Mouse (Mus musculus): ENCODE results near the gene Nfat5. TPM values are rescaled to one million over a fixed set of nuclear protein-coding genes. Genes with fewer than 3 reads are reported as not detected.
A peak's percentile ranks its signal among the peaks of the same experiment; 100 is the strongest.

Nfat5 gene
- polyA plus RNA-seq, 1 experiment from 2014 or later: 9.6 TPM

DNA sequence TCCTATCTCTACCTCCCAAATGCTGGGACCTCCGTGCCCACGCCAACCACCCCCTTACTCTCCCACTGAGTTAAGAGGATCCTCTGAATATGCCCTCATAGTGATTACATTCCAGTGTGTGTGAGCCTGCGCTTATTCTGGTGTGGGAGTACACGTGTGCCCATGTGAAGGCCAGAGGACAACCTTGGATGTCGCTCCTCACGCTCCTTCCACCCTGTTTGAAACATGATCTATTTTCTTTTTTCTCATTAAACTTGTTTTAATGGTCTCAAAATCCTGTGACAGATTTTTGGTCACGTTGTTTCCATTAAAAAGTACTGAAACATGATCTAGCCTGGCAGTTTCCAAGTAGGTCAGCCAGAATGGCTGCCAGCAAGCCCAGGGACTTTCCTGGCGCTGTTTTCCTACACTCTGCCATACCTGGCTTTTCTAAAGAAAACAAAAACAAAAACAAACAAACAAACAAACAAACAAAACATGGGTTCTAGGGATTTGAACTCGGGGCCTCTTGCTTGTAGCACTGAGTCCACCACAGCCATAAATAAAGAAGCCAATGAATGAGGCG is 102.9 kb downstream of the Nfat5 start:
- Histone ChIP-seq H3K4me3 (ENCODE audit: inconsistent target) (no peak overlapping the region), H3K27ac (no peak overlapping the region), H3K36me3 (ENCODE audit: inconsistent target) (no peaks in the 10 kb centered on the region), H3K79me2 (ENCODE audit: inconsistent target) (no peaks in the 10 kb centered on the region)
- WGBS (ENCODE audit: missing documents): 94% methylated on average over 10 of the region's 10 CpGs

- Histone ChIP-seq H3K27ac (no peak overlapping the region), H3K79me2 (ENCODE audit: inconsistent target) (no peaks in the 10 kb centered on the region), H3K4me3 (ENCODE audit: inconsistent target) (no peak overlapping the region), H3K36me3 (ENCODE audit: inconsistent target) (no peaks in the 10 kb centered on the region)
- 91% methylated on average over 12 of the region's 12 CpGs for WGBS (ENCODE audit: missing documents)
Observed at GRCm38 (mm10) chr8:107397665-107398064, 104.4 kb downstream of the Nfat5 start.

- H3K36me3 ChIP-seq (ENCODE audit: inconsistent target): no peaks in the 10 kb centered on the region
- WGBS (ENCODE audit: missing documents): 78% methylated on average over 9 of the region's 9 CpGs
- H3K79me2 ChIP-seq (ENCODE audit: inconsistent target): no peaks in the 10 kb centered on the region
- H3K27ac ChIP-seq: no peak overlapping the region
- no peak overlapping the region for H3K4me3 ChIP-seq (ENCODE audit: inconsistent target)
Observed at GRCm38 (mm10) chr8:107399495-107399894, 106.2 kb downstream of the Nfat5 start.

GRCm38 (mm10) chr8:107401866-107402265 is 108.6 kb downstream of the Nfat5 start:
- Histone ChIP-seq H3K4me3 (ENCODE audit: inconsistent target) (no peak overlapping the region), H3K36me3 (ENCODE audit: inconsistent target) (no peaks in the 10 kb centered on the region), H3K27ac (no peak overlapping the region), H3K79me2 (ENCODE audit: inconsistent target) (no peaks in the 10 kb centered on the region)
- 95% methylated on average over 5 of the region's 5 CpGs for WGBS (ENCODE audit: missing documents)

GRCm38 (mm10) chr8:107403038-107403781 is 109.9 kb downstream of the Nfat5 start, which contains the start of gene Nqo1:
Nqo1 (minus strand) TSS chr8:107403206.
- Histone ChIP-seq H3K4me3 (ENCODE audit: inconsistent target) (peak within 1 kb of the TSS; percentile 24), H3K36me3 (ENCODE audit: inconsistent target) (no peaks in the 10 kb centered on the region), H3K27ac (0 out of 2 replicates have a peak within 1 kb of the TSS, but pooled peaks have one; percentile 12), H3K79me2 (ENCODE audit: inconsistent target) (no peaks in the 10 kb centered on the region)
- WGBS (ENCODE audit: missing documents): 8% methylated on average over 22 of the region's 22 CpGs

GRCm38 (mm10) chr8:107404057-107404456 is 110.8 kb downstream of the Nfat5 start:
- Histone ChIP-seq H3K36me3 (ENCODE audit: inconsistent target) (no peaks in the 10 kb centered on the region), H3K79me2 (ENCODE audit: inconsistent target) (no peaks in the 10 kb centered on the region), H3K27ac (no peak overlapping the region), H3K4me3 (ENCODE audit: inconsistent target) (no peak overlapping the region)
- 94% methylated on average over 4 of the region's 4 CpGs for WGBS (ENCODE audit: missing documents)

DNA sequence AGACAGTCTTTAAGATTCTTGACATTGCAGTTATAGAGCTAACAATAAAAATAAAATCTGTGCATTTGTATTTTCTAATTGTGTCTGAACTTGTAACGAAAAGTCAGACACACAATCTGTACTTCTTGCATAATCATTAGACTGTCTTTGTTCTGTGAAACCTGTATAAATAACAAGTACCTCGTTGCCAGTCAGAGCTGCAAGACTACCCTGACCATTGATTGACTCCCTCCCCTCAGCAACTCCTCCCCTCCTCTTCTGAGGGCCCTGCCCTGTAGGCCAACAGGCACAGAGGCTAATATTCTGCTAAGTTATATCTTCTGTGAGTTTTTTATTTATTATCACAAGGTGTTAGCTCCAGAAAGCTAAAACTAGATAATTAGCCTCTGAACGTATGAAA is 112.7 kb downstream of the Nfat5 start:
- no peak overlapping the region for H3K4me3 ChIP-seq (ENCODE audit: inconsistent target)
- no peaks in the 10 kb centered on the region for H3K79me2 ChIP-seq (ENCODE audit: inconsistent target)
- H3K36me3 ChIP-seq (ENCODE audit: inconsistent target): no peaks in the 10 kb centered on the region
- no peak overlapping the region for H3K27ac ChIP-seq
- WGBS (ENCODE audit: missing documents): 74% methylated on average over 3 of the region's 3 CpGs

DNA sequence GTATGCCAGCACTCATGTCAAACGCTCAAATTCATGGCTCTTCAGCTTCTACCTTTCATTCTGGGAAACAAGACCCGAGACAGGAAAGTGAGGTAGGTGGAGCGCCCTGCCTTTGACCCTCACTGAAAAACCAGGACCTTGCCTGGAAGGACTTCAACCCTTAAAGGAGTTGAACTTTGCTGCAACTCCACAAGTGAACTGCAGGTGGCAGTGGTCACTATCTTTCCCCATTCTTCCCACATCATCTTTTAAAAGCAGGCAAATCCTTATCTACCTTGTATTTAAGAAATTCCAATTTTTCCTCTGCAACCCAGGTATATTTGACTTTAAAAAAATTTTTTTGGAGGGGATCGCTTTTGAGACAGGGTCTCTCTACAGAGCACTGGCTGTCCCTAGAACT is 118.1 kb downstream of the Nfat5 start:
- Histone ChIP-seq H3K27ac (no peak overlapping the region), H3K4me3 (ENCODE audit: inconsistent target) (no peak overlapping the region), H3K79me2 (ENCODE audit: inconsistent target) (no peaks in the 10 kb centered on the region), H3K36me3 (ENCODE audit: inconsistent target) (peaks cover 34% of the 10 kb centered on the region; the same call in 1 of the 2 replicates)
- 69% methylated on average over 4 of the region's 4 CpGs for WGBS (ENCODE audit: missing documents)

GRCm38 (mm10) chr8:107412552-107412951 is 119.3 kb downstream of the Nfat5 start:
- Histone ChIP-seq H3K27ac (no peak overlapping the region), H3K79me2 (ENCODE audit: inconsistent target) (no peaks in the 10 kb centered on the region), H3K4me3 (ENCODE audit: inconsistent target) (no peak overlapping the region), H3K36me3 (ENCODE audit: inconsistent target) (peaks cover 46% of the 10 kb centered on the region)
- WGBS (ENCODE audit: missing documents): 84% methylated on average over 8 of the region's 8 CpGs

GRCm38 (mm10) chr8:107413881-107414280 is 120.6 kb downstream of the Nfat5 start:
- Histone ChIP-seq H3K36me3 (ENCODE audit: inconsistent target) (peaks cover 59% of the 10 kb centered on the region), H3K4me3 (ENCODE audit: inconsistent target) (no peak overlapping the region), H3K27ac (no peak overlapping the region), H3K79me2 (ENCODE audit: inconsistent target) (no peaks in the 10 kb centered on the region)
- WGBS (ENCODE audit: missing documents): 87% methylated on average over 10 of the region's 10 CpGs

DNA sequence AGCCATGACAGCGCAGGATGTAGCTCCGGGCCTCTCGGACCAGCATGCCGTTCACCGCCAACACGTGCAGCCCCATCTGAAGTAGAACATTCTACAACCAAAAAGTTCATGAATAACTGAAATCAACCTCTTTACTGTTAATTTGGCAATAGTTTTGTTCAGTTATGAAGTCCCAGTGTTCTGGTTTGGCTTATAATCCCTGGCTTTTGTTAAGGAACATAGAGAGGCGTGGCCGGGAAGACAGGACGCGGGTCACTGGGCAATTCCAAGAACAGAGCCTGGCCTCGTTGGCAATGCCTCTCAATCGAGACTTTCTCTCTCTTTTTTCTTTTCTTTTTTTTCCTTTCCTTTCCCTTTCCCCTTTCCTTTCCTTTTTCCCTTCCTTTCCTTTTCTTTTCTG is 123.7 kb downstream of the Nfat5 start:
- H3K79me2 ChIP-seq (ENCODE audit: inconsistent target): peaks cover 14% of the 10 kb centered on the region
- WGBS (ENCODE audit: missing documents): 100% methylated on average over 6 of the region's 12 CpGs
- peaks cover 86% of the 10 kb centered on the region for H3K36me3 ChIP-seq (ENCODE audit: inconsistent target)
- no peak overlapping the region for H3K4me3 ChIP-seq (ENCODE audit: inconsistent target)
- no peak overlapping the region for H3K27ac ChIP-seq

GRCm38 (mm10) chr8:107424176-107424575 is 130.9 kb downstream of the Nfat5 start:
- peaks cover 23% of the 10 kb centered on the region for H3K36me3 ChIP-seq (ENCODE audit: inconsistent target)
- peaks cover 41% of the 10 kb centered on the region for H3K79me2 ChIP-seq (ENCODE audit: inconsistent target)
- H3K27ac ChIP-seq: 0 out of 2 replicates have a peak overlapping the region, but pooled peaks have one; percentile 2
- WGBS (ENCODE audit: missing documents): 19% methylated on average over 7 of the region's 9 CpGs
- peak overlapping the region; percentile 75 for H3K4me3 ChIP-seq (ENCODE audit: inconsistent target)

GRCm38 (mm10) chr8:107424597-107425229 is 131.4 kb downstream of the Nfat5 start, which contains the start of gene Nob1:
Nob1 (minus strand) TSS chr8:107425051.
- Histone ChIP-seq H3K36me3 (ENCODE audit: inconsistent target) (peaks cover 18% of the 10 kb centered on the region), H3K27ac (0 out of 2 replicates have a peak within 1 kb of the TSS, but pooled peaks have one; percentile 2), H3K4me3 (ENCODE audit: inconsistent target) (peak within 1 kb of the TSS; percentile 75), H3K79me2 (ENCODE audit: inconsistent target) (peaks cover 41% of the 10 kb centered on the region)
- WGBS (ENCODE audit: missing documents): 0% methylated on average over 50 of the region's 50 CpGs

DNA sequence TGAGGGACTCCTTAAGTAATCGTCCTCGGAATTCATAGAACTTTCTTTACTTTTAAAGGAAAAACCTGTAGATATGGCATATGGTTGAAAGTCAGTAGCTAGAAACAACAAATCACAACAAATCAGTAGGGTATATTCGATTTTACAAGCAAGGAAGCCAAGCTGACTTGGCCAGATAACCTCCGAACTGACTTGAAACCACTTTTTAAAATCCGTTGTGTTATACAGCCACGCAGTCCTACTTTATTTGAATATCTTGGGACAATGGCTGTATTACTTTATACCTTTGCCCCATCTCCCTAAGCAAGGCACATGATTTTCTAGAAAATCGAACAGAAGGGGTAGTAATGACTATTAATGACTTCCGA is 131.9 kb downstream of the Nfat5 start:
- Histone ChIP-seq H3K27ac (no peak overlapping the region), H3K36me3 (ENCODE audit: inconsistent target) (peaks cover 13% of the 10 kb centered on the region), H3K4me3 (ENCODE audit: inconsistent target) (no peak overlapping the region), H3K79me2 (ENCODE audit: inconsistent target) (peaks cover 41% of the 10 kb centered on the region)
- WGBS (ENCODE audit: missing documents): 32% methylated on average over 7 of the region's 8 CpGs

All from macrophage (primary cell).